Mouse (Mus musculus) left cerebral cortex, adult 2 months (tissue): ENCODE measurements around the gene Bex6. TPM values are rescaled to one million over a fixed set of nuclear protein-coding genes. Genes with fewer than 3 reads are reported as not detected.
"Not testable (repeated sequence)": the region's sequence is repeated elsewhere in the genome, so short reads cannot be mapped to it uniquely, and the experiment has no call there.

Experiments
- DNase-seq, 2 experiments: peaks; one replicate each; pipeline ENCODE4 v3.0.0; 2021 to 2022; ENCODE audit warnings: low spot score in 2 of 2, mixed read lengths in 1 of 2; ENCODE audit errors: extremely low spot score in 1 of 2
- H3K27ac ChIP-seq: fragments of 200-600 bp; 2 replicates; pipeline ENCODE4 v1.8.1; 2022
- H3K4me3 ChIP-seq: fragments of 200-600 bp; 2 replicates; pipeline ENCODE4 v1.8.1; 2022
- CTCF ChIP-seq: fragments of 200-600 bp; IDR thresholded peaks from 2 replicates; pipeline ENCODE4 v1.8.1; 2022; ENCODE audit warnings: antibody characterized with exemption, mild to moderate bottlenecking, moderate library complexity
- intact Hi-C: fragments of 180-260 bp; cut with DNase I; formaldehyde crosslinking; loops from one replicate; pipeline ENCODE4 v1.15.1; 2025
- total RNA-seq, 2 experiments: library from RNA; stranded (reverse); gene quantifications; 2 replicates each; pipeline ENCODE4 v1.2.3; 2021

Bex6 gene
- total RNA-seq, 2 experiments from 2014 or later: not detected

DNA sequence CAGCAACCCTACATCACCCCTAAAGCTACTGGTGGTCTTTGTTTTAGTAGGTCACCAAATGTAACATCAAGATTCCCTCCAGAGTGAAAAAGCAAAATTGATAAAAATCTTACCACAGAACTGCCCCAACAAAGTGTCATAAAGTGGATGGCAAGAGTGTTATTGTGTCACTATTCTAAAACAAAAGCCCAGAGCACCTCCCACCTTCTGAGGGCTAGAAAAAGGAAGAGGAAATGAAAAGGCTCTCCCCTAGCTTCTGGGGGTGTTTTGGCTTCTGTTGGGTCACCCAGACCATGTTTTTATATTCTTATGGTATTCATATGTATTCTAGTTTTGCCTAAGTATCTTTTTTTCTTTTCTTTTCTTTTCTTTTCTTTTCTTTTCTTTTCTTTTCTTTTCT lies 42.8 kb downstream of the Bex6 start:
- intact Hi-C loops: no loop called here
- no peak for DNase-seq
- Histone ChIP-seq H3K27ac (no peak overlapping the region), H3K4me3 (no peak overlapping the region)
- no peak for TF ChIP-seq CTCF

DNA sequence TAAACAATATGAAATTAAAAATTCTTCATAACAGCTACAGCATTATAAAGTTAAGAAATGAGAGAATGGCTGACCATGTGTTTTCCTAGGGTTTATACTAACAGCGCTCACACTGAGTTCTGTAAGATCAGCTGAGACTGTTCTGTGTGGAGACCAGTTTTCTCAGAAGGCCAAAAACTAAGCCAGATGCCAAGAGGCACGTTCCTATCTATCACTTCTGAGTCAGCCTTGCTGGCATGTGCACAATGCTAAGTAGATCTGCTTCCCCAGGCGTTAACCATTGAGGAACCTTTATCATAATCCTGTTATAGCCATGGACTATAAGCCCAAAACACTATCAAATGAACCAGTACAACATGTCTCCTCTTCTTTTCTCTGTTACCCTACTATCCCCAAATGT lies 52.4 kb downstream of the Bex6 start:
- DNase-seq, H3K4me3 ChIP-seq, H3K27ac ChIP-seq, intact Hi-C loops: not testable (repeated sequence)

Other genes starting within 250 kb of the Bex6 start
- gene Pigz, start 246.0 kb upstream of the Bex6 start, total RNA-seq: 10 to 100 TPM; 20.7 to 20.9 TPM
- gene 0610012G03Rik, start 231.3 kb upstream of the Bex6 start, total RNA-seq: 10 to 100 TPM; 40.4 to 45.1 TPM
- 10 to 100 TPM; 47.3 to 47.4 TPM for gene Ncbp2, start 231.3 kb upstream of the Bex6 start, total RNA-seq
- gene Senp5, start 176.5 kb upstream of the Bex6 start, total RNA-seq: 10 to 100 TPM; 46.8 to 48.3 TPM
- 10 to 100 TPM; 25.9 to 26.9 TPM for gene Pak2, start 100.5 kb upstream of the Bex6 start, total RNA-seq
- 10 to 100 TPM; 20.9 to 24.1 TPM for gene Pigx, start 80.1 kb upstream of the Bex6 start, total RNA-seq
- gene Cep19, start 80.0 kb upstream of the Bex6 start, total RNA-seq: 10 to 100 TPM; 65.2 to 67.7 TPM
- gene Nrros, start 14.2 kb upstream of the Bex6 start, total RNA-seq: 1 to 10 TPM; 8.7 to 9.1 TPM
- 10 to 100 TPM; 46.6 to 50.7 TPM for gene Fbxo45, start 67.3 kb downstream of the Bex6 start, total RNA-seq
- gene Wdr53, start 67.4 kb downstream of the Bex6 start, total RNA-seq: 10 to 100 TPM in 1 of 2 experiments, 1 to 10 TPM in 1; 9.3 to 12.0 TPM
- gene Smco1, start 91.6 kb downstream of the Bex6 start, total RNA-seq: under 1 TPM in 1 of 2 experiments, not detected in 1; 0.40 TPM
- gene Rnf168, start 97.6 kb downstream of the Bex6 start, total RNA-seq: 10 to 100 TPM; 25.3 to 27.8 TPM
- 10 to 100 TPM; 51.0 to 53.3 TPM for gene Ubxn7, start 152.4 kb downstream of the Bex6 start, total RNA-seq
- not detected for gene Tm4sf19, start 220.7 kb downstream of the Bex6 start, total RNA-seq
- 10 to 100 TPM; 13.6 to 14.9 TPM for gene Tctex1d2, start 239.9 kb downstream of the Bex6 start, total RNA-seq